Mouse (Mus musculus) liver, adult 2 months (tissue): ENCODE data around the gene Cluh. TPM values are rescaled to one million over a fixed set of nuclear protein-coding genes. Genes with fewer than 3 reads are reported as not detected.

Experiments
- DNase-seq: peaks from one replicate; pipeline ENCODE4 v3.0.0-alpha.2; 2011; ENCODE audit warnings: low read depth, low spot score; ENCODE audit errors: extremely low read depth
- H3K27ac ChIP-seq: fragments of 200-500 bp; replicated peaks from 2 replicates; pipeline ENCODE4 v1.5.1; 2012; ENCODE audit warnings: low read depth, mild to moderate bottlenecking, control low read depth, inconsistent platforms, low read length; ENCODE audit not compliant: insufficient read depth
- H3K27me3 ChIP-seq: fragments of 200-500 bp; 2 replicates; pipeline ENCODE4 v1.6.1; 2012; ENCODE audit warnings: mild to moderate bottlenecking, moderate library complexity, low read length, inconsistent platforms; ENCODE audit not compliant: control insufficient read depth, insufficient read depth
- H3K36me3 ChIP-seq: fragments of 200-500 bp; 2 replicates; pipeline ENCODE4 v1.6.1; 2012; ENCODE audit warnings: low read length, inconsistent platforms; ENCODE audit not compliant: control insufficient read depth, insufficient read depth
- H3K4me1 ChIP-seq: fragments of 200-500 bp; 2 replicates; pipeline ENCODE4 v1.6.1; 2011; ENCODE audit warnings: low read length; ENCODE audit not compliant: control insufficient read depth, insufficient read depth
- H3K4me3 ChIP-seq: fragments of 200-500 bp; 2 replicates; pipeline ENCODE4 v1.5.1; 2011; ENCODE audit warnings: low read depth, mild to moderate bottlenecking, control low read depth, low read length, moderate library complexity; ENCODE audit not compliant: insufficient read depth
- H3K79me2 ChIP-seq: fragments of 200-500 bp; 2 replicates; pipeline ENCODE4 v1.6.1; 2012; ENCODE audit warnings: inconsistent platforms, mild to moderate bottlenecking, low read length, moderate library complexity; ENCODE audit not compliant: control insufficient read depth, insufficient read depth
- H3K9ac ChIP-seq: fragments of 200-500 bp; 2 replicates; pipeline ENCODE4 v1.6.1; 2012; ENCODE audit warnings: low read depth, mild to moderate bottlenecking, control low read depth, inconsistent platforms, low read length
- CTCF ChIP-seq: fragments of 200-500 bp; IDR thresholded peaks from 2 replicates; pipeline ENCODE4 v1.5.1; 2011; ENCODE audit warnings: low read depth, low read length, control low read depth
- POLR2A ChIP-seq: fragments of 200-500 bp; IDR thresholded peaks from 2 replicates; pipeline ENCODE4 v1.6.1; 2011; ENCODE audit warnings: low read length, control low read depth; ENCODE audit not compliant: insufficient read depth; ENCODE audit errors: extremely low read depth
- WGBS: fragments of 180-500 bp; shearing (Covaris S2); methylation state at CpG from one replicate; pipeline ENCODE4 v1.1.7; 2018; 5-methylcytosine and 5-hydroxymethylcytosine counted together
- polyA plus RNA-seq: library from polyadenylated mRNA; depleted of rRNA; stranded (reverse); fragments of >200 nt; gene quantifications from 2 replicates; pipeline ENCODE4 v1.2.3, GENCODE M21; 2012
- total RNA-seq: library from RNA; depleted of rRNA; stranded (reverse); fragments of >200 nt; gene quantifications from 2 replicates; pipeline ENCODE4 v1.2.3, GENCODE M21; 2014

Gene Cluh
- total and polyA plus RNA-seq, 2 experiments, result 74.3 to 139 TPM

DNA sequence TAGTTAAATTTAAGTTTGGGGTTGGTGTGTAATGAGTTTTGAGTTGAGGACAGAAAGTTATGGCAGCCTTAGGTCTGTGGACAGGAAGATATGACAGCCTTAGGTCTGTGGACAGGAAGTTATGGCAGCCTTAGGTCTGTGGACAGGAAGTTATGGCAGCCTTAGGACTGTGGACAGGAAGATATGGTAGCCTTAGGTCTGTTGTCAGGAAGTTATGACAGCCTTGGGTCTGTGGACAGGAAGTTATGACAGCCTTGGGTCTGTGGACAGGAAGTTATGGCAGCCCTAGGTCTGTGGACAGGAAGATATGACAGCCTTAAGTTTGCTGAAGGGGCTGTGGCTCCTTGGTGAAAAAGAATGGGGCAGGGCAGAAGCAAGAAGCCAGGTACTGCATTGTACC, 24.0 kb upstream of the Cluh start:
- H3K4me3 ChIP-seq, result no peak overlapping the region
- DNase-seq, result no peak
- H3K36me3 ChIP-seq, result no peaks in the 10 kb centered on the region
- H3K27me3 ChIP-seq, result no peaks in the 10 kb centered on the region
- H3K27ac ChIP-seq, result no peak overlapping the region
- no peak overlapping the region for H3K9ac ChIP-seq
- H3K79me2 ChIP-seq, result no peaks in the 10 kb centered on the region
- H3K4me1 ChIP-seq, result peaks cover 6% of the 10 kb centered on the region; the same call in 1 of the 2 replicates
- TF ChIP-seq CTCF (no peak), POLR2A (no peak)

DNA sequence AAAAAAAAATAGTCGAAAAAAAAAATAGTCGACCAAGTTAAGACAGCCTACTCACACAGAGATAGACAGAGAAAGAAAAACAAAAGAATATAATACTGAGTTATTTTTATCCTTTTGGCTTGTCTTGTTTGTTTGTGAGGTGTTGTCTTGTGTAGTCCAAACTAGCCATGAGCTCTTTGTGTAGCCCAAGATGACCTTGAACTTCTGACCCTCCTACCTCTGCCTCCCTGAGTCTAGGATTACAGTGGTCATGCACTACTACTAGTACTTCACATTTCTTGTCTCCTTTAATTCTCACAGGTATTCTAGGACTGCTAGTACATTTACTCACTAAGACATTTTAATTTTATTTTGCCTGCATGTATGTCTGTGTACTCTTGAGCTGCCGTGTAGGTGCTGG, 21.8 kb upstream of the Cluh start:
- DNase-seq, result no peak
- H3K36me3 ChIP-seq, result no peaks in the 10 kb centered on the region
- 68% methylated on average over 3 of the region's 3 CpGs for WGBS

DNA sequence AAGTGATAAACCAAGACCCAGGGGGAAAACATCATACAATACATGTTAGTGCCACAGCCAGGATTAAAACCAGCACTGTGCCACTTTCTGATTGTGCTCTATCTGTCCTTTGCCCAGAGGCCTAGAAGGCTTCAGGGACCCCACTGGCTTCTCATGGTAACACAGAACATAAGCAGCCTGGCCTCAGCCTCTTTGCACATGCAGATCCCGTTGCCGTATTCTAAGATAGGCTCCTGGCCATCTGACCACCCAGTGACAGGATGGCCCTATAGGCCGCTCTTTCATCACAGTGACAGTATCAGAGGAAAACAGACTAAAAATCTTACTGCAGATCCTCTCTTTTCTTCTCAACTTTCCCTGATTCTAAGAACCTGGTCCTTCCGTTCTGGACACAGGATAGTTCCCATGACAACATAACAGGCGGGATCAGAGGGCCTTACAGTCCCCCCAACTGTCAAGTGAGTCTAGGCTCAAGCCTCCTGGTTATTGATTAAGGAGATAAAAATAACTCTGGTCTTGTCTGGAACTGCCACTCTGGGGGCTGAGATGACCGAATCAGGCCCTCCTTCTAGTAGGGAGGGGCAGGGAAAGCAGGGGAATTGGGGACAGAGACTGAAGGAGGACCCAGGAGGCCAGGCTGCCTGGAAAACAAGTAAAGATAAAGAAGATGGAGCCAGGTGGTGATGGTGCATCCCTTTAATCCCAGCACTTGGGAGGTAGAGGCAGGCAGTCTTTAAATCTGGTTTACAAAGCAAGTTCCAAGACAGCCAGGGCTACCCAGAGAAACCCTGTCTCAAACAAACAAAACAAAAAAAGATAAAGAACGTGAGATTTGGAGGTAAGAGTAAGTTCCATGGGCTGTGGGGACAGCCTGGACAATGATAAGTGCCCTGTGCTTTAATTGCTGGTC, 17.2 kb upstream of the Cluh start:
- Histone ChIP-seq H3K27me3 (no peaks in the 10 kb centered on the region), H3K4me1 (no peaks in the 10 kb centered on the region), H3K4me3 (no peak overlapping the region), H3K36me3 (no peaks in the 10 kb centered on the region), H3K27ac (no peak overlapping the region), H3K79me2 (no peaks in the 10 kb centered on the region), H3K9ac (no peak overlapping the region)
- 85% methylated on average over 7 of the region's 7 CpGs for WGBS
- TF ChIP-seq CTCF (no peak), POLR2A (no peak)
- DNase-seq, result no peak

More for the DNA sequence above, 21.8 kb upstream of the Cluh start:
- no peak overlapping the region for H3K4me3 ChIP-seq
- H3K27me3 ChIP-seq, result no peaks in the 10 kb centered on the region
- H3K27ac ChIP-seq, result no peak overlapping the region
- no peak overlapping the region for H3K9ac ChIP-seq
- peaks cover 6% of the 10 kb centered on the region; the same call in 1 of the 2 replicates for H3K4me1 ChIP-seq
- H3K79me2 ChIP-seq, result no peaks in the 10 kb centered on the region
- TF ChIP-seq CTCF, result no peak
- TF ChIP-seq POLR2A, result no peak

DNA sequence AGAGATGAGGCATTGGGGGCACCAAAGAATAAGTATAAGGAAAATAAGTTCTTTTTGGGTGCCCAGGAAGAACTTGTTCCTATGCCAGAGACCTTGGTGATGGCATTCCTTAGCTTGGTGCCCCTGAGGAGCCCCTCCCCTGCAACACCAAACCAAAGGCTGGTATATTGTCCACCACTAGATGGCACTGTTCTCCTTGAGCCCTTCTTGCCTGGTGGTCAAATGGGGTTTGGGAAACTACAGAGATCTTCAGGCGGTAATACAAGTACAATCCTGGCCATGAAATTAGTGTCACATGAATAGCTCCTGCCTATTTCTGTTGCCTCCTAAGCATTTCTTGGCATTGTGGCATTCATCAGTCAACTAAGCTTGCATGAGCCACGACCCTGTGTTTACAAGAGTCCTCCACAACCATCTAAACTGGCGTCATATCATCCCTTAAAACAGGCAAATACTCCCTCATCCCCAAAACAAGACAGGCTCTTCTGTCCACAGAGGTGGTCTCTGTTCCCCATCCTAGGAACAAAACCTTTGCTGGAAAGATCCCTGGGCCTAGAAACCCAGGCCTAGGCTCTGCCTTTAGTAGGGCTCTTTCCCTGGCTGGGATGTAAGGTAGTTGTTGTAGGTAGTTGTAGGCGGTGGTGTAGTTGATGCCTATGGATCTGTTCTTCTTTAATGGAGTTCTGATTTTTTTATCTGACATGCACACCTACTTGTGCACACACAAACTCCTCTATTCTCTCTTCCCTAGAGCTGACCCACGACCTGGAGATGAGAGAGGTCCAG, 14.6 kb upstream of the Cluh start:
- Histone ChIP-seq H3K36me3 (no peaks in the 10 kb centered on the region), H3K27ac (no peak overlapping the region), H3K27me3 (no peaks in the 10 kb centered on the region), H3K4me3 (no peak overlapping the region), H3K79me2 (no peaks in the 10 kb centered on the region), H3K4me1 (peaks cover 10% of the 10 kb centered on the region; the same call in 1 of the 2 replicates), H3K9ac (no peak overlapping the region)
- TF ChIP-seq POLR2A, result no peak
- TF ChIP-seq CTCF, result peak; percentile 76
- WGBS, result 73% methylated on average over 5 of the region's 5 CpGs
- DNase-seq, result peak; percentile 48

DNA sequence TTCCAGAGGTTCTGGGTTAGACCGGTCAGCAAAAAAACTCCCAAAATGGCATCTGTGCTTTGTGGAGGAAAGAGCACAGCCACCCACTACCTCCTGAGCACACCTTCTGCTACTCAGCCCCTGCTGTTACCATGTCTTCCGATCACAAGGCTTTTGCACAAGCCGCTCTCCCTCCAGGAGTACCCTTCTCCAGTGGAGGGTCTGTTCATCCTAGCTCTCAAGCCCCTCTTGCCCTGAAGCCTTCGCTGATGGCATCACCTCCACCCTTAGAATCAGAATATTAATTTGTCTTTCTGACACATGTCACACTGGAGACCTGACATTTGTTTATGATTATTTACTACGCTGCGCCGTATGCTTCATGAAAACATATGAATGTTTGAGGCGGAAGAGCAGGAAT, 11.8 kb upstream of the Cluh start:
- H3K27ac ChIP-seq, result no peak overlapping the region
- H3K36me3 ChIP-seq, result no peaks in the 10 kb centered on the region
- H3K27me3 ChIP-seq, result no peaks in the 10 kb centered on the region
- TF ChIP-seq CTCF (no peak), POLR2A (no peak)
- WGBS, result 31% methylated on average over 8 of the region's 8 CpGs
- H3K4me1 ChIP-seq, result peaks cover 10% of the 10 kb centered on the region; the same call in 1 of the 2 replicates
- peak overlapping the region; percentile 78; the same call in 1 of the 2 replicates for H3K4me3 ChIP-seq
- no peaks in the 10 kb centered on the region for H3K79me2 ChIP-seq
- H3K9ac ChIP-seq, result peak overlapping the region; percentile 85
- no peak for DNase-seq
